Mouse (Mus musculus) cerebellum, adult 2 months (tissue): ENCODE data around the gene Acaca.

Source experiments
- CTCF ChIP-seq: fragments of 200-500 bp; IDR thresholded peaks from 2 replicates; pipeline ENCODE4 v1.5.1; 2011; ENCODE audit warnings: low read depth, mild to moderate bottlenecking, control low read depth, low read length, moderate library complexity, borderline replicate concordance; ENCODE audit not compliant: insufficient read depth
- POLR2A ChIP-seq: fragments of 200-500 bp; IDR thresholded peaks from 2 replicates; pipeline ENCODE4 v1.6.1; 2011; ENCODE audit warnings: low read length, control low read depth, borderline replicate concordance; ENCODE audit not compliant: insufficient read depth

DNA sequence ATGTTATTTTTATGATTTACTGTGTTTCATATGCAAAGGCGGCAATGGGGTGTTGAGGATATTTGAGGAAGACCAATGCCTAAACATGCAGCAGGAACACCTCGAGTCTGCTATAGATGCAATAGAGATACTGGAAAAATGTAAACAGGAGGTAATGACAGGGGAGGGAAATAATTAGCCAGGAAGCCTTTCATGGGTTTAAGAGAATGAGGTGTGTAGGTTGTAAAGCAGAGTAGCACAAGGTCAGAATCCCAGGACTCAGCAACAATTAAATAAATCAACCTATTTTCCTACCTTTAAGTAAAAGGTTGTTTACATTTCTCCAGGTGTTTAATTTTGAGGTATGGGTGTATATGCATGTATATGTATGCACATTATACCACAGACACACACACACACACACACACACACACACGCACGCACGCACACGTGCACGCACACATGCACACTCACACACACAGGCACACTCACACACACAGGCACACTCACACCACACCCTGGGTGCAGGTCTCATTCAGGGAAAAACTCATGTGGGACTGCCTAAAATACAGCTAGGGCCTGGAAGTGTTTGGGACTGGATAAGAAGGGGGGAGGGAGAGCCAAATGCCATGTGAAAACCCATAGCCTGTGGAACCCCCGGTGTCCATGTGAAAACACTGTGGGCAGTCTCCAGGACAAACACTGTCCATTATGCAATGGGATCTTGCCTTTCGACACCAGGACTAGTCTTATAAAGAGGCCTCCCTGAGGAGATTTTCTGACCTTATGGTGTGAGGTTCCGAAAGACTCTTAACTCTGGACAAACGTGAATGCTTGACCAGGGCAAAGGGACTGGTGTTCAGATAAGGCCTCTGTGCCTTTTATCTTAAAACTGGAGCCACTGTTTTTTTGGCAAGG, 43.3 kb downstream of the Acaca start:
- TF ChIP-seq CTCF = no peak
- no peak for TF ChIP-seq POLR2A
